Mouse (Mus musculus) cortical plate, adult 2 months (tissue): ENCODE data around the gene Cwf19l1. TPM values are rescaled to one million over a fixed set of nuclear protein-coding genes. Genes with fewer than 3 reads are reported as not detected.

Experiments used
- H3K27ac ChIP-seq: fragments of 200-500 bp; 2 replicates; pipeline ENCODE4 v1.5.1; 2012; ENCODE audit warnings: low read length, control low read depth, inconsistent platforms; ENCODE audit not compliant: insufficient read depth
- H3K4me1 ChIP-seq: fragments of 200-500 bp; 2 replicates; pipeline ENCODE4 v1.6.1; 2011; ENCODE audit warnings: low read length; ENCODE audit not compliant: control insufficient read depth, insufficient read depth
- H3K4me3 ChIP-seq: fragments of 200-500 bp; 2 replicates; pipeline ENCODE4 v1.5.1; 2011; ENCODE audit warnings: mild to moderate bottlenecking, low read length, control low read depth; ENCODE audit not compliant: insufficient read depth
- CTCF ChIP-seq: fragments of 200-500 bp; IDR thresholded peaks from 2 replicates; pipeline ENCODE4 v1.5.1; 2011; ENCODE audit warnings: mild to moderate bottlenecking, control low read depth, low read length; ENCODE audit not compliant: insufficient read depth; ENCODE audit errors: extremely low read depth
- POLR2A ChIP-seq: fragments of 200-500 bp; IDR thresholded peaks from 2 replicates; pipeline ENCODE4 v1.6.1; 2011; ENCODE audit warnings: mild to moderate bottlenecking, low read length, control low read depth; ENCODE audit not compliant: insufficient read depth; ENCODE audit errors: extremely low read depth
- polyA plus RNA-seq: library from polyadenylated mRNA; depleted of rRNA; stranded (reverse); fragments of >200 nt; gene quantifications from 2 replicates; pipeline ENCODE4 v1.2.3, GENCODE M21; 2012; rRNA removed

Gene Cwf19l1
- polyA plus RNA-seq, 1 experiment: 23.7 TPM

DNA sequence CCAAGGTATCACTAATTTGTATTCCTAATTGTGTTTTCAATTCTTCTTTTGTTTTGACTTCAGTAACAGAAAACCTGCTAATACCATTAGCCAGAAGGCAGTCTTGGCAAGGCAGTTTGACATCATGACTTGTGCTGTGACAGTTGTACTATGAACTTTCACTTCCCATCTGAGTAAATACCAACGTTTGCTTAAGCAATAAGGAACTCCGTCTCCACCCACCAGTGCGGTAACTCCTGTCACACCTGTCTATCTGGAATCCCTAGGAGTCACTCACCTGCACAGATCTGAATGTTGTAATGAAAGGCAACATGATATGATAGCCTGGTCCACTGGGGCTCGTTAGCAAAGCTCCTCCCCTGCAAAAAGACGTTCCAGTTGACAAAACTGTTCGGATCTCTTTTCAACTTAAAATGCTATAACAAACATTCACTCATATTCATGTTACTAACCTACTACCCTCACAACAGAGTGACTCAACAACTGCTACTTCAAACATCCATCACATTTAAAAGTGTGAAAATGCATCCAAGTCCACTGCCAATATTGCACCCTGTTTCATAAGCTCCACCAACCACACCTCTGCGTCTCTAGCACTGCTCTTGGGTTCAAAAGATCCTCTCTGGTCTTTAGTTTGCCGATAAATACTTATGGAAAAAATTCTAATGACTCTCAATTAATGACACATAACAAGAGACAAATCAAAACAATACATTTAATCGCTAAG lies 68.2 kb downstream of the Cwf19l1 start:
- no peak overlapping the region; the same call in 1 of the 2 replicates for H3K4me3 ChIP-seq
- H3K27ac ChIP-seq: no peak overlapping the region
- H3K4me1 ChIP-seq: peaks cover 3% of the 10 kb centered on the region
- no peak for TF ChIP-seq POLR2A
- no peak for TF ChIP-seq CTCF

GRCm38 (mm10) chr19:44064734-44065133 lies 70.9 kb downstream of the Cwf19l1 start:
- TF ChIP-seq CTCF: no peak
- TF ChIP-seq POLR2A: no peak
- peaks cover 3% of the 10 kb centered on the region for H3K4me1 ChIP-seq
- no peak overlapping the region for H3K4me3 ChIP-seq
- no peak overlapping the region for H3K27ac ChIP-seq

DNA sequence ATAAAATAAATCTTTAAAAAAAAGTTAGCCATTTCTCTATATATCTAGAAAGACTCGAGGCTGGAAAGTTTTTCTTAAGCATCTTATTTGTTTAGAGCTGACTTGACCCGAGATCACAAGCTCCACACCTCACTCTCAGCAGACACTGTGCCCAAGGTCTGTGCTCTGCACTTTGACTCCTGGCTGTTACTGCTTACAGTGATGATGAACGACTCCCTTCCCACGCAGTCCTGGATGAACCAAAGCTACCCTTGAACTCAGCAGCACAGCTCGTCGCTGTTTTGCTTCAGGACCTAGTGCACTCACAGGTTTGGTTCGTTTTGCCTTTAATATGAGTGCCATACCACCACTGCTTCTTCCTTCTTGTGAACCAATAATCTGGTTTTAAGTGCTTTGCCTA lies 71.9 kb downstream of the Cwf19l1 start:
- Histone ChIP-seq H3K27ac (no peak overlapping the region), H3K4me1 (peaks cover 3% of the 10 kb centered on the region), H3K4me3 (no peak overlapping the region)
- TF ChIP-seq POLR2A (no peak), CTCF (no peak)

GRCm38 (mm10) chr19:44060226-44060625 lies 75.5 kb downstream of the Cwf19l1 start:
- H3K4me1 ChIP-seq: no peaks in the 10 kb centered on the region
- H3K4me3 ChIP-seq: no peak overlapping the region
- H3K27ac ChIP-seq: no peak overlapping the region
- TF ChIP-seq POLR2A (no peak), CTCF (no peak)

Other genes with a start within 250 kb of the Cwf19l1 start
- gene Dnmbp, start 195.7 kb downstream of the Cwf19l1 start, polyA plus RNA-seq: 11.4 and 11.5 TPM in 2 replicates
- gene Cpn1, start 149.3 kb downstream of the Cwf19l1 start, polyA plus RNA-seq: 0.06 and 0.31 TPM in 2 replicates
- 0.09 and 0.17 TPM in 2 replicates for gene Cyp2c23, start 106.7 kb downstream of the Cwf19l1 start, polyA plus RNA-seq
- gene Erlin1, start 66.1 kb downstream of the Cwf19l1 start, polyA plus RNA-seq: 17.2 and 18.4 TPM in 2 replicates
- 102 and 109 TPM in 2 replicates for gene Chuk, start 28.4 kb downstream of the Cwf19l1 start, polyA plus RNA-seq
- 89.3 and 91.0 TPM in 2 replicates for gene Bloc1s2, start 10.6 kb upstream of the Cwf19l1 start, polyA plus RNA-seq
- 1.1 and 1.5 TPM in 2 replicates for gene Pkd2l1, start 56.6 kb upstream of the Cwf19l1 start, polyA plus RNA-seq
- 4.9 and 5.6 TPM in 2 replicates for gene Scd3, start 67.4 kb upstream of the Cwf19l1 start, polyA plus RNA-seq
- 600 and 717 TPM in 2 replicates for gene Scd2, start 157.8 kb upstream of the Cwf19l1 start, polyA plus RNA-seq
- 0.25 and 0.33 TPM in 2 replicates for gene Scd4, start 197.2 kb upstream of the Cwf19l1 start, polyA plus RNA-seq